Mouse (Mus musculus) hindbrain, embryonic 14.5 days (tissue): Measurements from ENCODE around the gene Cand2. TPM values are rescaled to one million over a fixed set of nuclear protein-coding genes. Genes with fewer than 3 reads are reported as not detected.

Source experiments
- ATAC-seq: fragments of 200-750 bp; cut with Nextera tagmentation; 2 replicates; pipeline ENCODE4 v1.8.0; 2017; ENCODE audit warnings: moderate number of reproducible peaks, mild to moderate bottlenecking, moderate TSS enrichment, moderate library complexity; ENCODE audit not compliant: low FRiP score
- DNase-seq: peaks from one replicate; pipeline ENCODE4 v3.0.0-alpha.2; 2015; ENCODE audit warnings: low spot score
- H3K27ac ChIP-seq: fragments of 300-500 bp; sonication (generic); 2 replicates; pipeline ENCODE4 v1.5.1; 2014; ENCODE audit warnings: mild to moderate bottlenecking, moderate library complexity
- H3K27me3 ChIP-seq: fragments of 300-500 bp; sonication (generic); 2 replicates; pipeline ENCODE4 v1.6.1; 2014; ENCODE audit warnings: mild to moderate bottlenecking, low read length, mixed read lengths; ENCODE audit not compliant: control insufficient read depth, insufficient read depth
- H3K36me3 ChIP-seq: fragments of 300-500 bp; sonication (generic); replicated peaks from 2 replicates; pipeline ENCODE4 v1.6.1; 2014; ENCODE audit not compliant: control insufficient read depth, insufficient read depth
- H3K4me1 ChIP-seq: fragments of 300-500 bp; sonication (generic); replicated peaks from 2 replicates; pipeline ENCODE4 v1.6.1; 2014; ENCODE audit warnings: antibody characterized with exemption, low read length, mixed read lengths; ENCODE audit not compliant: control insufficient read depth, insufficient read depth
- H3K4me2 ChIP-seq: fragments of 300-500 bp; sonication (generic); replicated peaks from 2 replicates; pipeline ENCODE4 v1.6.1; 2014; ENCODE audit warnings: mild to moderate bottlenecking, moderate library complexity
- H3K4me3 ChIP-seq: fragments of 300-500 bp; sonication (generic); replicated peaks from 2 replicates; pipeline ENCODE4 v1.5.1; 2014; ENCODE audit warnings: mild to moderate bottlenecking, low read length
- H3K9ac ChIP-seq: fragments of 300-500 bp; sonication (generic); 2 replicates; pipeline ENCODE4 v1.6.1; 2014
- H3K9me3 ChIP-seq: fragments of 300-500 bp; sonication (generic); 2 replicates; pipeline ENCODE4 v1.6.1; 2016; ENCODE audit warnings: low read length; ENCODE audit not compliant: control insufficient read depth
- WGBS: fragments of 180-500 bp; shearing (Covaris S2); extraction: QIAGEN DNeasy Blood & Tissue Kit; methylation state at CpG from one replicate; pipeline ENCODE4 v1.1.7; 2014; 5-methylcytosine and 5-hydroxymethylcytosine counted together
- microRNA-seq: library from miRNA; unstranded; fragments of <30 nt; microRNA quantifications from one replicate; pipeline ENCODE4, GENCODE M21; 2016
- polyA plus RNA-seq: library from polyadenylated mRNA; unstranded; fragments of >200 nt; fragmentation: Nextera tagmentation; extraction: Ambion mirVana; gene quantifications from 2 replicates; pipeline ENCODE4 v1.2.1, GENCODE M21; 2014

Gene Cand2
- polyA plus RNA-seq, 1 experiment from 2014 or later: 11.1 TPM

DNA sequence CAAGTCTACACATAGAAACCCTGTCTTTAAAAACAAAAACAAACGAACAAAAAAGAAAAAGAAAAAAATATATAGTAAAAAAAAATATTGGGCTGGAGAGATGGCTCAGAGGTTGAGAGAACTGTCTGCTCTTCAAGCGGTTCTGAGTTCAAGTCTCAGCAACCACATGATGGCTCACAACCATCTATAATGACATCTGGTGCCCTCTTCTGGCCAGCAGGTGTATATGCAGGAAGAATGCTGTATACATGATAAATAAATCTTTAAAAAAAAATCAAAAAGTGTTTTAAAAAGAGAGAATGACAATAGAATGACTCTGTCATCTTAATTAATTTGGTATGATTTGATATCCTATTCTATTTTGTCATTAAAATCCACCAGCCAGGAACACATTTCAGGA is 80.1 kb downstream of the Cand2 start:
- no peaks in the 10 kb centered on the region for H3K36me3 ChIP-seq
- H3K4me3 ChIP-seq: no peak overlapping the region
- peaks cover 13% of the 10 kb centered on the region for H3K4me1 ChIP-seq
- no peaks in the 10 kb centered on the region for H3K27me3 ChIP-seq
- no peak for ATAC-seq
- H3K4me2 ChIP-seq: peak overlapping the region; percentile 55; the same call in 1 of the 2 replicates
- no peaks in the 10 kb centered on the region for H3K9me3 ChIP-seq
- WGBS: 73% methylated on average over 2 of the region's 2 CpGs
- no peak overlapping the region for H3K9ac ChIP-seq
- H3K27ac ChIP-seq: no peak overlapping the region
- no peak for DNase-seq

Small RNA genes lying within 50 kb of the gene (microRNA-seq; reads per million reads assigned to microRNA genes)
- not detected for gene Mir7660

Other genes starting within 250 kb of the Cand2 start
- gene Tsen2, start 229.9 kb upstream of the Cand2 start, polyA plus RNA-seq: 31.9 and 34.5 TPM in 2 replicates
- gene Mkrn2os, start 182.0 kb upstream of the Cand2 start, polyA plus RNA-seq: 0.38 and 0.43 TPM in 2 replicates
- 36.4 and 44.4 TPM in 2 replicates for gene Mkrn2, start 172.6 kb upstream of the Cand2 start, polyA plus RNA-seq
- gene Raf1, start 97.9 kb upstream of the Cand2 start, polyA plus RNA-seq: 157 and 159 TPM in 2 replicates
- gene Tmem40, start 12.1 kb upstream of the Cand2 start, polyA plus RNA-seq: 1.4 and 1.8 TPM in 2 replicates
- 1,053 and 1,238 TPM in 2 replicates for gene Rpl32, start 34.2 kb downstream of the Cand2 start, polyA plus RNA-seq
- 2.1 and 3.1 TPM in 2 replicates for gene Efcab12, start 63.9 kb downstream of the Cand2 start, polyA plus RNA-seq
- 7.1 and 8.4 TPM in 2 replicates for gene Mbd4, start 78.8 kb downstream of the Cand2 start, polyA plus RNA-seq
- gene Ift122, start 78.9 kb downstream of the Cand2 start, polyA plus RNA-seq: 26.2 and 28.5 TPM in 2 replicates
- gene Rho, start 157.2 kb downstream of the Cand2 start, polyA plus RNA-seq: 0.08 and 0.53 TPM in 2 replicates
- not detected in 2 replicates for gene H1foo, start 170.4 kb downstream of the Cand2 start, polyA plus RNA-seq
- gene Plxnd1, start 220.5 kb downstream of the Cand2 start, polyA plus RNA-seq: 11.6 and 14.7 TPM in 2 replicates